Mouse (Mus musculus) CD4-positive helper T cell, adult 2 months (primary cell): Measurements from ENCODE around the gene Clk2.
"Not testable (repeated sequence)": the region's sequence is repeated elsewhere in the genome, so short reads cannot be mapped to it uniquely, and the experiment has no call there.

Experiments
- DNase-seq: peaks from one replicate; pipeline ENCODE4 v3.0.0-alpha.2; 2012; ENCODE audit warnings: low read depth, missing footprints, low spot score

Clk2 gene

GRCm38 (mm10) chr3:89188478-89188875, 23.9 kb downstream of the Clk2 start:
- DNase-seq: peak; percentile 73

- DNase-seq: peak; percentile 81
Observed at GRCm38 (mm10) chr3:89190436-89190835, 25.8 kb downstream of the Clk2 start.

GRCm38 (mm10) chr3:89193351-89193750, 28.8 kb downstream of the Clk2 start:
- no peak for DNase-seq

GRCm38 (mm10) chr3:89193853-89194252, 29.3 kb downstream of the Clk2 start:
- DNase-seq: peak; percentile 72

- DNase-seq: peak; percentile 93
Observed at GRCm38 (mm10) chr3:89195979-89196877, 31.6 kb downstream of the Clk2 start.

GRCm38 (mm10) chr3:89199839-89200238, 35.2 kb downstream of the Clk2 start:
- no peak for DNase-seq

- DNase-seq: peak; percentile 90
Observed at GRCm38 (mm10) chr3:89202253-89203141, 37.9 kb downstream of the Clk2 start, which contains the start of gene Gba. Gene Gba, plus strand, starts transcription at chr3:89202928.

- DNase-seq: no peak
Observed at GRCm38 (mm10) chr3:89203142-89203514, 38.5 kb downstream of the Clk2 start.

- DNase-seq: no peak
Observed at GRCm38 (mm10) chr3:89206079-89206478, 41.5 kb downstream of the Clk2 start.

GRCm38 (mm10) chr3:89206695-89207094, 42.1 kb downstream of the Clk2 start:
- DNase-seq: no peak

- DNase-seq: no peak
Observed at GRCm38 (mm10) chr3:89208075-89208657, 43.6 kb downstream of the Clk2 start.

- no peak for DNase-seq
Observed at GRCm38 (mm10) chr3:89208736-89209135, 44.1 kb downstream of the Clk2 start.

GRCm38 (mm10) chr3:89209731-89210130, 45.1 kb downstream of the Clk2 start:
- DNase-seq: no peak

GRCm38 (mm10) chr3:89210162-89210561, 45.6 kb downstream of the Clk2 start:
- no peak for DNase-seq

GRCm38 (mm10) chr3:89210731-89211130, 46.1 kb downstream of the Clk2 start:
- DNase-seq: no peak

- DNase-seq: peak; percentile 96
Observed at GRCm38 (mm10) chr3:89213803-89214530, 49.4 kb downstream of the Clk2 start.

- DNase-seq: peak; percentile 76
Observed at GRCm38 (mm10) chr3:89214681-89215411, 50.3 kb downstream of the Clk2 start, which contains the start of gene Thbs3. Gene Thbs3, plus strand, starts transcription at chr3:89215180.

GRCm38 (mm10) chr3:89215853-89216252, 51.3 kb downstream of the Clk2 start:
- DNase-seq: peak; percentile 88

- not testable (repeated sequence) for DNase-seq
Observed at GRCm38 (mm10) chr3:89216407-89216806, 51.8 kb downstream of the Clk2 start.

- no peak for DNase-seq
Observed at GRCm38 (mm10) chr3:89218271-89218670, 53.7 kb downstream of the Clk2 start.
